Mouse (Mus musculus) spleen, adult 2 months (tissue): ENCODE results near the gene Nudt16. TPM values are rescaled to one million over a fixed set of nuclear protein-coding genes. Genes with fewer than 3 reads are reported as not detected.
A peak's percentile ranks its signal among the peaks of the same experiment; 100 is the strongest.

Experiments used
- DNase-seq, 2 experiments: peaks; one replicate each; pipeline versions ENCODE4 v3.0.0 to v3.0.0-alpha.2; 2012 to 2021; ENCODE audit warnings: low spot score in 2 of 2, low read depth in 1 of 2
- H3K27ac ChIP-seq: fragments of 200-500 bp; 2 replicates; pipeline ENCODE4 v1.5.1; 2012; ENCODE audit warnings: low read length, inconsistent platforms; ENCODE audit not compliant: insufficient read depth
- H3K27me3 ChIP-seq: fragments of 200-500 bp; 2 replicates; pipeline ENCODE4 v1.6.1; 2012; ENCODE audit warnings: mild to moderate bottlenecking, moderate library complexity, low read length, inconsistent platforms; ENCODE audit not compliant: control insufficient read depth, insufficient read depth
- H3K36me3 ChIP-seq: fragments of 200-500 bp; 2 replicates; pipeline ENCODE4 v1.6.1; 2012; ENCODE audit warnings: mild to moderate bottlenecking, low read length, inconsistent platforms; ENCODE audit not compliant: control insufficient read depth, insufficient read depth
- H3K4me1 ChIP-seq: fragments of 200-500 bp; 2 replicates; pipeline ENCODE4 v1.6.1; 2011; ENCODE audit warnings: inconsistent platforms; ENCODE audit not compliant: control insufficient read depth, insufficient read depth, insufficient read length
- H3K4me3 ChIP-seq: fragments of 200-500 bp; 2 replicates; pipeline ENCODE4 v1.5.1; 2011; ENCODE audit warnings: mild to moderate bottlenecking, inconsistent platforms; ENCODE audit not compliant: insufficient read depth, insufficient read length; ENCODE audit errors: extremely low read depth
- CTCF ChIP-seq: fragments of 200-500 bp; IDR thresholded peaks from 2 replicates; pipeline ENCODE4 v1.5.1; 2011; ENCODE audit warnings: mild to moderate bottlenecking, inconsistent platforms; ENCODE audit not compliant: insufficient read depth, insufficient read length, insufficient replicate concordance; ENCODE audit errors: extremely low read depth
- POLR2A ChIP-seq: fragments of 200-500 bp; IDR thresholded peaks from 2 replicates; pipeline ENCODE4 v1.6.1; 2011; ENCODE audit warnings: low read depth, low read length, inconsistent platforms
- WGBS: fragments of 180-500 bp; shearing (Covaris S2); methylation state at CpG from one replicate; pipeline ENCODE4 v1.1.7; 2018; 5-methylcytosine and 5-hydroxymethylcytosine counted together
- polyA plus RNA-seq: library from polyadenylated mRNA; depleted of rRNA; stranded (reverse); fragments of >200 nt; gene quantifications from 2 replicates; pipeline ENCODE4 v1.2.3, GENCODE M21; 2012; rRNA removed

The Nudt16 gene
- polyA plus RNA-seq, 1 experiment = 17.1 TPM

GRCm38 (mm10) chr9:105103893-105104292 is 27.7 kb downstream of the Nudt16 start:
- 94% methylated on average over 5 of the region's 5 CpGs for WGBS
- H3K4me1 ChIP-seq = no peaks in the 10 kb centered on the region; the same call in 1 of the 2 replicates

GRCm38 (mm10) chr9:105101911-105102310 is 29.7 kb downstream of the Nudt16 start:
- Histone ChIP-seq H3K36me3 (no peaks in the 10 kb centered on the region), H3K27ac (no peak overlapping the region), H3K4me3 (no peak overlapping the region), H3K4me1 (no peaks in the 10 kb centered on the region; the same call in 1 of the 2 replicates), H3K27me3 (no peaks in the 10 kb centered on the region)
- TF ChIP-seq CTCF = no peak
- no peak for DNase-seq
- WGBS = 47% methylated on average over 1 of the region's 1 CpGs

More at GRCm38 (mm10) chr9:105103893-105104292, 27.7 kb downstream of the Nudt16 start:
- Histone ChIP-seq H3K4me3 (no peak overlapping the region), H3K27me3 (no peaks in the 10 kb centered on the region), H3K36me3 (no peaks in the 10 kb centered on the region), H3K27ac (no peak overlapping the region)
- no peak for DNase-seq
- TF ChIP-seq POLR2A (no peak), CTCF (no peak)

GRCm38 (mm10) chr9:105100807-105101570 is 30.6 kb downstream of the Nudt16 start:
- peak in 1 of 2 experiments; percentile 5 for DNase-seq
- WGBS = 31% methylated on average over 15 of the region's 15 CpGs

GRCm38 (mm10) chr9:105080246-105080645 is 51.4 kb downstream of the Nudt16 start:
- Histone ChIP-seq H3K4me3 (no peak overlapping the region), H3K27ac (no peak overlapping the region), H3K4me1 (no peaks in the 10 kb centered on the region), H3K27me3 (no peaks in the 10 kb centered on the region), H3K36me3 (peaks cover 16% of the 10 kb centered on the region)
- 90% methylated on average over 3 of the region's 3 CpGs for WGBS
- no peak for DNase-seq
- TF ChIP-seq CTCF (no peak), POLR2A (no peak)

More at GRCm38 (mm10) chr9:105100807-105101570, 30.6 kb downstream of the Nudt16 start:
- no peaks in the 10 kb centered on the region for H3K36me3 ChIP-seq
- H3K27ac ChIP-seq = no peak overlapping the region
- no peaks in the 10 kb centered on the region for H3K27me3 ChIP-seq
- TF ChIP-seq CTCF = no peak
- TF ChIP-seq POLR2A = no peak
- H3K4me1 ChIP-seq = no peaks in the 10 kb centered on the region; the same call in 1 of the 2 replicates
- no peak overlapping the region for H3K4me3 ChIP-seq

Other genes with a start within 250 kb of the Nudt16 start
- gene Mrpl3, start 78.6 kb downstream of the Nudt16 start, polyA plus RNA-seq = 41.4 and 69.9 TPM in 2 replicates
- not detected in 2 replicates for gene 1700080E11Rik, start 13.3 kb upstream of the Nudt16 start, polyA plus RNA-seq